Mouse (Mus musculus) forebrain, postnatal 0 days (tissue): ENCODE data around the gene Slc38a11. TPM values are rescaled to one million over a fixed set of nuclear protein-coding genes. Genes with fewer than 3 reads are reported as not detected.

Source experiments
- ATAC-seq: fragments of 200-750 bp; cut with Nextera tagmentation; 2 replicates; pipeline ENCODE4 v1.8.0; 2017; ENCODE audit warnings: mild to moderate bottlenecking, moderate library complexity
- DNase-seq: peaks from one replicate; pipeline ENCODE4 v3.0.0-alpha.2; 2015
- H3K27ac ChIP-seq: fragments of 300-500 bp; sonication (generic); 2 replicates; pipeline ENCODE4 v1.5.1; 2014; ENCODE audit warnings: low read depth, mild to moderate bottlenecking, antibody characterized with exemption, low read length, moderate library complexity, mixed read lengths
- H3K27me3 ChIP-seq: fragments of 300-500 bp; sonication (generic); 2 replicates; pipeline ENCODE4 v1.6.1; 2014; ENCODE audit warnings: mild to moderate bottlenecking, low read length, mixed read lengths; ENCODE audit not compliant: insufficient read depth
- H3K36me3 ChIP-seq: fragments of 300-500 bp; sonication (generic); 2 replicates; pipeline ENCODE4 v1.6.1; 2014; ENCODE audit warnings: mild to moderate bottlenecking, moderate library complexity; ENCODE audit not compliant: insufficient read depth
- H3K4me1 ChIP-seq: fragments of 300-500 bp; sonication (generic); 2 replicates; pipeline ENCODE4 v1.6.1; 2014; ENCODE audit warnings: antibody characterized with exemption; ENCODE audit not compliant: insufficient read depth
- H3K4me2 ChIP-seq: fragments of 300-500 bp; sonication (generic); 2 replicates; pipeline ENCODE4 v1.6.1; 2014; ENCODE audit warnings: low read depth, mild to moderate bottlenecking, moderate library complexity
- H3K4me3 ChIP-seq: fragments of 300-500 bp; sonication (generic); 2 replicates; pipeline ENCODE4 v1.5.1; 2014; ENCODE audit warnings: low read depth, low read length, mixed read lengths
- H3K9ac ChIP-seq: fragments of 300-500 bp; sonication (generic); 2 replicates; pipeline ENCODE4 v1.6.1; 2014; ENCODE audit warnings: mild to moderate bottlenecking
- H3K9me3 ChIP-seq: fragments of 300-500 bp; sonication (generic); 2 replicates; pipeline ENCODE4 v1.6.1; 2016; ENCODE audit warnings: low read length
- CTCF ChIP-seq: sonication (generic); IDR thresholded peaks from 2 replicates; pipeline ENCODE4 v1.5.1; 2016; ENCODE audit warnings: antibody characterized with exemption, control low read depth, low read depth
- WGBS: fragments of 180-500 bp; shearing (Covaris S2); extraction: QIAGEN DNeasy Blood & Tissue Kit; methylation state at CpG from one replicate; pipeline ENCODE4 v1.1.7; 2014; 5-methylcytosine and 5-hydroxymethylcytosine counted together
- polyA plus RNA-seq: library from polyadenylated mRNA; unstranded; fragments of >200 nt; fragmentation: Nextera tagmentation; extraction: Ambion mirVana; gene quantifications from 2 replicates; pipeline ENCODE4 v1.2.1, GENCODE M21; 2015
- total RNA-seq: library from RNA; depleted of rRNA; stranded (reverse); fragments of >200 nt; gene quantifications from 2 replicates; pipeline ENCODE4 v1.2.3, GENCODE M21; 2014

The Slc38a11 gene
- total and polyA plus RNA-seq, 2 experiments from 2014 or later: 0.92 to 4.1 TPM

DNA sequence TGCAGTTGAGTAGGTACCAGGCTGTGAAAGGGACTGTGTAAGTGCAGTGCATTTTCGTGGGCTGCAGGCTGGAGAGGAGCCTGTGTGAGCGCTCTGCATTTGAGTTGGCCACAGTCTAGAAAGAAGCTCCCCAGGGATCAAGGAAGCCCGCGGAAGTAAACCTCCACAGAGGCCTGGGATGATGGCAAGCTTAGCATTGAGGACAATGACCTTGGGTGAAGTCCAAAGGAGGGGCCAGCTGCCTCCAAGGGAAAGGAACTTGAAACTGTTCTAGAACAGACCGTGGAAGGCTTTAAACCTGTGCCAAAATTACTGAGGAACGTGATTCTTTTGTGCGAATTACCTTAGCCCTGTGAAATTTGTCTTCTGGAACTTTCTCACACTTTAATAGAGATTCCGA, 69.7 kb downstream of the Slc38a11 start:
- no peak overlapping the region for H3K4me2 ChIP-seq
- no peak overlapping the region for H3K4me3 ChIP-seq
- no peaks in the 10 kb centered on the region for H3K4me1 ChIP-seq
- no peaks in the 10 kb centered on the region for H3K9me3 ChIP-seq
- DNase-seq (no peak), ATAC-seq (no peak)
- 61% methylated on average over 8 of the region's 8 CpGs for WGBS
- TF ChIP-seq CTCF: no peak
- no peaks in the 10 kb centered on the region for H3K36me3 ChIP-seq
- no peak overlapping the region for H3K27ac ChIP-seq
- H3K27me3 ChIP-seq: no peaks in the 10 kb centered on the region
- H3K9ac ChIP-seq: no peak overlapping the region

- no peak overlapping the region for H3K4me2 ChIP-seq
- no peak for TF ChIP-seq CTCF
- H3K4me3 ChIP-seq: no peak overlapping the region
- H3K27me3 ChIP-seq: no peaks in the 10 kb centered on the region
- ATAC-seq: no peak
- WGBS: 86% methylated on average over 8 of the region's 8 CpGs
- H3K9me3 ChIP-seq: no peaks in the 10 kb centered on the region
- H3K4me1 ChIP-seq: no peaks in the 10 kb centered on the region
- H3K27ac ChIP-seq: no peak overlapping the region
- no peaks in the 10 kb centered on the region for H3K36me3 ChIP-seq
- no peak overlapping the region for H3K9ac ChIP-seq
- DNase-seq: no peak
Measured at GRCm38 (mm10) chr2:65293411-65293810, 70.4 kb downstream of the Slc38a11 start.

DNA sequence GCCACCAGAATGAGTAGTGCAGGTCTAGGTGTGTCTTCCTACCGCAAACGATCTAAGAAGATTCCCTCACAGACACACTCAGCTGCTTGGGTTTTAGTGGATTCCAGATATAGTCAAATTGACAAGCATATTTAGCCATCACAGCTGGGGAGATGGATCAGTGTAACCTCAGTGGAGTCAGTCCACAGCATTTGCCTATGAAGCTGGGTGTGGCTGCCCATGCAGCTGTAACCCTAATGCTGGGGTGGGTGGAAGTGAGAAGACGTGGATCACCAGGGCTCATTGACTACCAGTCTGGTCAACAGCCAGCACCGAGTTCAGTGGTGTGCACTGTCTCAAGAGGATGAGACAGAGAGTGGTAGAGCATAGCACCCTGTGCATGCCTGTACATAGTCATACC, 74.1 kb downstream of the Slc38a11 start:
- no peak for TF ChIP-seq CTCF
- H3K36me3 ChIP-seq: no peaks in the 10 kb centered on the region
- no peak overlapping the region for H3K9ac ChIP-seq
- 92% methylated on average over 4 of the region's 4 CpGs for WGBS
- H3K4me1 ChIP-seq: no peaks in the 10 kb centered on the region
- H3K4me2 ChIP-seq: no peak overlapping the region
- no peaks in the 10 kb centered on the region for H3K27me3 ChIP-seq
- no peak overlapping the region for H3K4me3 ChIP-seq
- H3K9me3 ChIP-seq: no peaks in the 10 kb centered on the region
- ATAC-seq (no peak), DNase-seq (no peak)
- H3K27ac ChIP-seq: no peak overlapping the region

DNA sequence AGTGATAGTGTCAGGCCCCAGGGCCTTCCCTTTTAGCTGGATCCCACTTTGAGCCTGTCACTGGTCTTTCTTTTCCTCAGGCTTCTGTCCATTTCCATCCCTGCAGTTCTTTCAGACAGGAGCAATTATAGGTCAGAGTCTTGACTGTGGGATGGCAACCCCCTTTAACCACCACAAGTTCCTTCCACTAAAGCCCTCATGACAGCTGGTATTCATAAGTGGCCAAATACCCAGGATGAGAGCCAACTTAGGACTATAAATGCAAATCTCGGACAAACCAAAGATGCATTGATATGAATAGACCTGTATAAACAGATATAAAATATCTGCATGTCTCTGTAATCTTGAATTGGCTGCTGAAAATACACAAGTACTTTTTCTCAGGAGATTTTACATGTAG, 75.1 kb downstream of the Slc38a11 start:
- Histone ChIP-seq H3K4me1 (no peaks in the 10 kb centered on the region), H3K27ac (no peak overlapping the region), H3K9me3 (no peaks in the 10 kb centered on the region), H3K4me2 (no peak overlapping the region), H3K27me3 (no peaks in the 10 kb centered on the region), H3K9ac (no peak overlapping the region), H3K4me3 (no peak overlapping the region), H3K36me3 (no peaks in the 10 kb centered on the region)
- no peak for TF ChIP-seq CTCF
- DNase-seq (no peak), ATAC-seq (no peak)
- WGBS: 68% methylated on average over 1 of the region's 1 CpGs

DNA sequence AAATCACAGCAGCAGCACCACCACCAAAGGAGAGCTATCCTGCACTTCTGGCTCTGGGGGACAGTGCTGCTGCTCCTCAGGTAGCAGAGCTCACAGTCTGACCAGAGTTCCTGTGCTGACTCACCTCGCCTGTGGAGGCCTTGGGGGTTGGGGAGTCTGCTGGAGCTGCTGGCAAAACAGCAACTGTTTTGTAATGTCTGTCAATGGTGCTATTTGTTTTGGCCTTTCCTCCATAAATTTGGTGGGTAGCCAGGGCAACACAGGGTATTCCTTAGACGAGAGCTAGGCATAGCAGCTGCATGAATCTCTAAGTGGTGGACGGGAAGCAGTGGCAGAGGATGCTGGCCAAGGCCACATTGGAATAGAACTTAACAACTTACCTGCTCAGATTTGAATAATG, 78.5 kb downstream of the Slc38a11 start:
- no peaks in the 10 kb centered on the region for H3K9me3 ChIP-seq
- H3K9ac ChIP-seq: no peak overlapping the region
- H3K4me3 ChIP-seq: no peak overlapping the region
- no peak overlapping the region for H3K27ac ChIP-seq
- no peak for TF ChIP-seq CTCF
- H3K36me3 ChIP-seq: no peaks in the 10 kb centered on the region
- peak; percentile 14 for DNase-seq
- no peaks in the 10 kb centered on the region for H3K4me1 ChIP-seq
- peak; percentile 36 for ATAC-seq
- no peak overlapping the region for H3K4me2 ChIP-seq
- no peaks in the 10 kb centered on the region for H3K27me3 ChIP-seq
- WGBS: 27% methylated on average over 3 of the region's 3 CpGs

GRCm38 (mm10) chr2:65282979-65283378, 80.9 kb downstream of the Slc38a11 start:
- 92% methylated on average over 6 of the region's 6 CpGs for WGBS
- H3K4me2 ChIP-seq: no peak overlapping the region
- no peak overlapping the region for H3K9ac ChIP-seq
- no peaks in the 10 kb centered on the region for H3K27me3 ChIP-seq
- no peaks in the 10 kb centered on the region for H3K9me3 ChIP-seq
- H3K4me1 ChIP-seq: no peaks in the 10 kb centered on the region
- H3K36me3 ChIP-seq: no peaks in the 10 kb centered on the region
- H3K4me3 ChIP-seq: no peak overlapping the region
- DNase-seq: no peak
- no peak for TF ChIP-seq CTCF
- ATAC-seq: no peak
- H3K27ac ChIP-seq: no peak overlapping the region

GRCm38 (mm10) chr2:65279029-65279690, 84.7 kb downstream of the Slc38a11 start:
- no peaks in the 10 kb centered on the region for H3K4me1 ChIP-seq

More at GRCm38 (mm10) chr2:65279029-65279690, 84.7 kb downstream of the Slc38a11 start:
- Histone ChIP-seq H3K27ac (no peak overlapping the region), H3K4me2 (no peak overlapping the region), H3K36me3 (no peaks in the 10 kb centered on the region), H3K4me3 (no peak overlapping the region), H3K27me3 (no peaks in the 10 kb centered on the region), H3K9me3 (no peaks in the 10 kb centered on the region), H3K9ac (no peak overlapping the region)
- ATAC-seq (no peak), DNase-seq (no peak)
- 18% methylated on average over 4 of the region's 4 CpGs for WGBS
- TF ChIP-seq CTCF: no peak
